8 mouse cellular contexts compared by ENCODE assay signal in genomic region chr13:6836351-6837074, GRCm38 (mm10).
DNase-seq lines count a peak whose midpoint lies in the region; ATAC-seq and TF ChIP-seq lines count a peak whose summit lies in the region.

No protein-coding gene starts in this region.

- 35% methylated on average over 6 of the region's 6 CpGs for WGBS in heart, embryonic 14.5 days
- WGBS in heart, embryonic 10.5 days: 40% methylated on average over 6 of the region's 6 CpGs
- WGBS in forebrain, embryonic 10.5 days: 39% methylated on average over 6 of the region's 6 CpGs
- 39% methylated on average over 6 of the region's 6 CpGs for WGBS in midbrain, postnatal 0 days
- WGBS in stomach, embryonic 14.5 days: 38% methylated on average over 6 of the region's 6 CpGs

- H3K4me1 ChIP-seq in heart, embryonic 14.5 days (ENCODE audit: control insufficient read depth in 2 of 2, insufficient read depth in 2 of 2, low read length in 2 of 2): no peaks in the 10 kb centered on the region
- no peaks in the 10 kb centered on the region for H3K4me1 ChIP-seq in heart, embryonic 10.5 days
- no peaks in the 10 kb centered on the region for H3K4me1 ChIP-seq in forebrain, embryonic 10.5 days
- no peaks in the 10 kb centered on the region for H3K4me1 ChIP-seq in midbrain, postnatal 0 days (ENCODE audit: insufficient read depth, low read length)
- H3K4me1 ChIP-seq in stomach, embryonic 14.5 days (ENCODE audit: control insufficient read depth, insufficient read depth, low read length): no peaks in the 10 kb centered on the region

- H3K27ac ChIP-seq in heart, embryonic 14.5 days (replicated peaks in 1 of 2; ENCODE audit: control insufficient read depth in 1 of 2, insufficient read depth in 1 of 2, low read depth in 2 of 2, low read length in 2 of 2): no peak overlapping the region
- no peak overlapping the region for H3K27ac ChIP-seq in heart, embryonic 10.5 days
- H3K27ac ChIP-seq in forebrain, embryonic 10.5 days: no peak overlapping the region
- no peak overlapping the region for H3K27ac ChIP-seq in midbrain, postnatal 0 days (ENCODE audit: low read depth, low read length)
- no peak overlapping the region for H3K27ac ChIP-seq in stomach, embryonic 14.5 days (ENCODE audit: low read length)

- TF ChIP-seq CTCF in midbrain, postnatal 0 days (IDR thresholded peaks at IDR 0.05): peak; percentile 96

- no peaks in the 10 kb centered on the region for H3K27me3 ChIP-seq in heart, embryonic 14.5 days (ENCODE audit: control insufficient read depth, insufficient read depth, low read length)
- no peaks in the 10 kb centered on the region for H3K27me3 ChIP-seq in heart, embryonic 10.5 days (ENCODE audit: insufficient read depth, poor library complexity, severe bottlenecking)
- no peaks in the 10 kb centered on the region for H3K27me3 ChIP-seq in forebrain, embryonic 10.5 days (ENCODE audit: poor library complexity, severe bottlenecking)
- no peaks in the 10 kb centered on the region for H3K27me3 ChIP-seq in midbrain, postnatal 0 days (ENCODE audit: insufficient read depth, low read length)
- H3K27me3 ChIP-seq in stomach, embryonic 14.5 days (ENCODE audit: control insufficient read depth, insufficient read depth, low read length): no peaks in the 10 kb centered on the region

- no peaks in the 10 kb centered on the region for H3K9me3 ChIP-seq in heart, embryonic 14.5 days (ENCODE audit: control insufficient read depth, low read length)
- H3K9me3 ChIP-seq in heart, embryonic 10.5 days: no peaks in the 10 kb centered on the region
- no peaks in the 10 kb centered on the region for H3K9me3 ChIP-seq in forebrain, embryonic 10.5 days
- H3K9me3 ChIP-seq in midbrain, postnatal 0 days (ENCODE audit: low read length): no peaks in the 10 kb centered on the region
- H3K9me3 ChIP-seq in stomach, embryonic 14.5 days (ENCODE audit: control insufficient read depth, low read depth, low read length): no peaks in the 10 kb centered on the region

- no peak overlapping the region for H3K9ac ChIP-seq in heart, embryonic 14.5 days (ENCODE audit: low read length)
- H3K9ac ChIP-seq in midbrain, postnatal 0 days (replicated peaks; ENCODE audit: low read length, poor library complexity, severe bottlenecking): no peak overlapping the region
- H3K9ac ChIP-seq in stomach, embryonic 14.5 days (replicated peaks; ENCODE audit: low read depth, low read length): no peak overlapping the region

- intact Hi-C loops in left cerebral cortex, postnatal 25 days (cut with DNase I): loop anchor here (2.0 to 10.0 kb wide), 2 partner anchors 1338 to 1950 kb away; no protein-coding TSS in a partner anchor

- DNase-seq in heart, embryonic 10.5 days (ENCODE audit: low spot score): no peak
- peak; percentile 2 to 12 for DNase-seq in adrenal gland, postnatal 4 days (ENCODE audit: low spot score in 2 of 2)
- DNase-seq in forebrain, embryonic 10.5 days (ENCODE audit: extremely low spot score, low spot score): peak; percentile 32
- peak; percentile 46 for DNase-seq in kidney, adult 11 months
- peak; percentile 63 to 67 for DNase-seq in left cerebral cortex, postnatal 25 days (ENCODE audit: low spot score in 2 of 2)
- DNase-seq in midbrain, postnatal 0 days (ENCODE audit: low spot score): peak; percentile 79

- no peak overlapping the region for H3K4me3 ChIP-seq in heart, embryonic 14.5 days (ENCODE audit: control insufficient read depth in 1 of 2, insufficient read depth in 1 of 2, low read depth in 1 of 2, low read length in 2 of 2)
- H3K4me3 ChIP-seq in heart, embryonic 10.5 days: no peak overlapping the region
- H3K4me3 ChIP-seq in forebrain, embryonic 10.5 days: no peak overlapping the region
- H3K4me3 ChIP-seq in midbrain, postnatal 0 days (ENCODE audit: low read depth, low read length): no peak overlapping the region
- H3K4me3 ChIP-seq in stomach, embryonic 14.5 days (ENCODE audit: low read depth, low read length): no peak overlapping the region

- H3K4me2 ChIP-seq in heart, embryonic 14.5 days (ENCODE audit: low read length): no peak overlapping the region
- H3K4me2 ChIP-seq in midbrain, postnatal 0 days (ENCODE audit: low read depth, low read length, poor library complexity, severe bottlenecking): no peak overlapping the region
- H3K4me2 ChIP-seq in stomach, embryonic 14.5 days (replicated peaks; ENCODE audit: low read depth, low read length): no peak overlapping the region

- no peaks in the 10 kb centered on the region for H3K36me3 ChIP-seq in heart, embryonic 14.5 days (ENCODE audit: control insufficient read depth, insufficient read depth, low read length)
- H3K36me3 ChIP-seq in heart, embryonic 10.5 days: no peaks in the 10 kb centered on the region
- H3K36me3 ChIP-seq in forebrain, embryonic 10.5 days (replicated peaks): no peaks in the 10 kb centered on the region
- H3K36me3 ChIP-seq in midbrain, postnatal 0 days (ENCODE audit: insufficient read depth, low read length): no peaks in the 10 kb centered on the region
- no peaks in the 10 kb centered on the region for H3K36me3 ChIP-seq in stomach, embryonic 14.5 days (ENCODE audit: control insufficient read depth, insufficient read depth, low read length)

- ATAC-seq in heart, embryonic 14.5 days (ENCODE audit: insufficient number of reproducible peaks, insufficient read depth, low FRiP score, low read depth): peak; percentile 54; the same call in 1 of the 2 replicates
- ATAC-seq in midbrain, postnatal 0 days (ENCODE audit: low FRiP score): peak; percentile 84
- ATAC-seq in stomach, embryonic 14.5 days (ENCODE audit: insufficient number of reproducible peaks, insufficient read depth, low FRiP score, low read depth): peak; percentile 74; the same call in 1 of the 2 replicates
